Mouse (Mus musculus) intestine, embryonic 15.5 days (tissue): Measurements from ENCODE around the gene Etnk2. TPM values are rescaled to one million over a fixed set of nuclear protein-coding genes. Genes with fewer than 3 reads are reported as not detected.

Source experiments
- ATAC-seq: fragments of 200-750 bp; cut with Nextera tagmentation; 2 replicates; pipeline ENCODE4 v1.8.0; 2017; ENCODE audit warnings: moderate TSS enrichment, moderate library complexity
- H3K27ac ChIP-seq: fragments of 300-500 bp; sonication (generic); 2 replicates; pipeline ENCODE4 v1.5.1; 2015; ENCODE audit warnings: mild to moderate bottlenecking, inconsistent platforms
- H3K27me3 ChIP-seq: fragments of 300-500 bp; sonication (generic); replicated peaks from 2 replicates; pipeline ENCODE4 v1.6.1; 2015; ENCODE audit warnings: inconsistent platforms
- H3K36me3 ChIP-seq: fragments of 300-500 bp; sonication (generic); 2 replicates; pipeline ENCODE4 v1.6.1; 2015; ENCODE audit warnings: inconsistent platforms
- H3K4me1 ChIP-seq: fragments of 300-500 bp; sonication (generic); replicated peaks from 2 replicates; pipeline ENCODE4 v1.6.1; 2015; ENCODE audit warnings: inconsistent platforms
- H3K4me2 ChIP-seq: fragments of 300-500 bp; sonication (generic); replicated peaks from 2 replicates; pipeline ENCODE4 v1.6.1; 2015; ENCODE audit warnings: mild to moderate bottlenecking, inconsistent platforms
- H3K4me3 ChIP-seq: fragments of 300-500 bp; sonication (generic); replicated peaks from 2 replicates; pipeline ENCODE4 v1.5.1; 2015; ENCODE audit warnings: inconsistent platforms
- H3K9ac ChIP-seq: fragments of 300-500 bp; sonication (generic); 2 replicates; pipeline ENCODE4 v1.6.1; 2015; ENCODE audit warnings: inconsistent platforms
- H3K9me3 ChIP-seq: fragments of 300-500 bp; sonication (generic); 2 replicates; pipeline ENCODE4 v1.6.1; 2016; ENCODE audit warnings: inconsistent platforms
- WGBS: fragments of 180-500 bp; shearing (Covaris S2); methylation state at CpG from one replicate; pipeline ENCODE4 v1.1.7; 2015; 5-methylcytosine and 5-hydroxymethylcytosine counted together
- polyA plus RNA-seq: library from polyadenylated mRNA; unstranded; fragments of >200 nt; fragmentation: Nextera tagmentation; extraction: Ambion mirVana; gene quantifications from 2 replicates; pipeline ENCODE4 v1.2.1, GENCODE M21; 2015

Gene Etnk2
- polyA plus RNA-seq, 1 experiment from 2014 or later: 3.5 TPM

GRCm38 (mm10) chr1:133412941-133413340 lies 49.6 kb downstream of the Etnk2 start:
- H3K36me3 ChIP-seq: no peaks in the 10 kb centered on the region
- H3K27me3 ChIP-seq: no peaks in the 10 kb centered on the region
- H3K9me3 ChIP-seq: no peaks in the 10 kb centered on the region
- peak overlapping the region; percentile 2; the same call in 1 of the 2 replicates for H3K4me2 ChIP-seq
- H3K9ac ChIP-seq: no peak overlapping the region
- peak overlapping the region; percentile 52 for H3K27ac ChIP-seq
- 30% methylated on average over 9 of the region's 9 CpGs for WGBS
- peaks cover 66% of the 10 kb centered on the region for H3K4me1 ChIP-seq
- no peak overlapping the region for H3K4me3 ChIP-seq
- no peak for ATAC-seq

- Histone ChIP-seq H3K9ac (no peak overlapping the region), H3K4me2 (peak overlapping the region; percentile 37; the same call in 1 of the 2 replicates), H3K27me3 (no peaks in the 10 kb centered on the region), H3K36me3 (no peaks in the 10 kb centered on the region), H3K9me3 (no peaks in the 10 kb centered on the region), H3K4me1 (peaks cover 63% of the 10 kb centered on the region), H3K4me3 (no peak overlapping the region), H3K27ac (0 out of 2 replicates have a peak overlapping the region, but pooled peaks have one; percentile 18)
- ATAC-seq: peak; percentile 18; the same call in 1 of the 2 replicates
- 31% methylated on average over 7 of the region's 7 CpGs for WGBS
Observed at GRCm38 (mm10) chr1:133415086-133415485, 51.7 kb downstream of the Etnk2 start.

GRCm38 (mm10) chr1:133415505-133415904 lies 52.1 kb downstream of the Etnk2 start:
- ATAC-seq: no peak
- Histone ChIP-seq H3K9me3 (no peaks in the 10 kb centered on the region), H3K27me3 (no peaks in the 10 kb centered on the region), H3K27ac (0 out of 2 replicates have a peak overlapping the region, but pooled peaks have one; percentile 18), H3K36me3 (no peaks in the 10 kb centered on the region), H3K4me1 (peaks cover 62% of the 10 kb centered on the region), H3K4me3 (no peak overlapping the region), H3K9ac (no peak overlapping the region), H3K4me2 (peak overlapping the region; percentile 37; the same call in 1 of the 2 replicates)
- 65% methylated on average over 6 of the region's 6 CpGs for WGBS

GRCm38 (mm10) chr1:133416472-133416871 lies 53.1 kb downstream of the Etnk2 start:
- H3K27me3 ChIP-seq: no peaks in the 10 kb centered on the region
- no peak overlapping the region for H3K9ac ChIP-seq
- H3K9me3 ChIP-seq: no peaks in the 10 kb centered on the region
- H3K4me1 ChIP-seq: peaks cover 71% of the 10 kb centered on the region
- no peak overlapping the region for H3K27ac ChIP-seq
- 0 out of 2 replicates have a peak overlapping the region, but pooled peaks have one; percentile 78 for H3K4me2 ChIP-seq
- no peak for ATAC-seq
- no peak overlapping the region for H3K4me3 ChIP-seq
- no peaks in the 10 kb centered on the region for H3K36me3 ChIP-seq
- 85% methylated on average over 7 of the region's 7 CpGs for WGBS

DNA sequence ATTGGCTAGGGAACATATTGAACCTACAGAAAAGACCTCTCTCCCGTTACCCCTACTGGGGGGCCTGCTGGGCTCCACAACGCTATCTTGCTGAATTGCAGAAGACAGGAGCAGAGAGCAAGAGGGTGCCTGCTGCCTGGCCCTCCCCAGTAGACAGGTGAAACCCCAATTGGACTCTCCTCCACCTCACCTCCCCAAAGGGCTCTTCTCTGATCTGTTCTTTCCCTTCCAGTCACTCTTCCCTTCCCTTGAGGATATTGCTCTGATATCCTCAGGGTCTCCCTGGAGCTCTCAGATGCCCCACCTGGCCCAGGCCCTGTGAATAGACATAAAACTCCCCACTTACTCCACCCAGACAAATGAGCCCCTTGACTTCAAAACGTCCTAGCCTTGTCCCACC lies 53.7 kb downstream of the Etnk2 start:
- no peaks in the 10 kb centered on the region for H3K9me3 ChIP-seq
- ATAC-seq: no peak
- no peaks in the 10 kb centered on the region for H3K27me3 ChIP-seq
- peaks cover 77% of the 10 kb centered on the region for H3K4me1 ChIP-seq
- H3K27ac ChIP-seq: peak overlapping the region; percentile 73
- no peak overlapping the region for H3K9ac ChIP-seq
- no peak overlapping the region for H3K4me3 ChIP-seq
- H3K36me3 ChIP-seq: no peaks in the 10 kb centered on the region
- 58% methylated on average over 3 of the region's 3 CpGs for WGBS
- H3K4me2 ChIP-seq: peak overlapping the region; percentile 78

- Histone ChIP-seq H3K27ac (peak overlapping the region; percentile 73), H3K27me3 (no peaks in the 10 kb centered on the region), H3K4me3 (no peak overlapping the region), H3K4me1 (peaks cover 79% of the 10 kb centered on the region), H3K9ac (0 out of 2 replicates have a peak overlapping the region, but pooled peaks have one; percentile 21), H3K36me3 (no peaks in the 10 kb centered on the region), H3K9me3 (no peaks in the 10 kb centered on the region), H3K4me2 (peak overlapping the region; percentile 78)
- 52% methylated on average over 1 of the region's 1 CpGs for WGBS
- peak; percentile 29 for ATAC-seq
Observed at GRCm38 (mm10) chr1:133417539-133417938, 54.2 kb downstream of the Etnk2 start.

DNA sequence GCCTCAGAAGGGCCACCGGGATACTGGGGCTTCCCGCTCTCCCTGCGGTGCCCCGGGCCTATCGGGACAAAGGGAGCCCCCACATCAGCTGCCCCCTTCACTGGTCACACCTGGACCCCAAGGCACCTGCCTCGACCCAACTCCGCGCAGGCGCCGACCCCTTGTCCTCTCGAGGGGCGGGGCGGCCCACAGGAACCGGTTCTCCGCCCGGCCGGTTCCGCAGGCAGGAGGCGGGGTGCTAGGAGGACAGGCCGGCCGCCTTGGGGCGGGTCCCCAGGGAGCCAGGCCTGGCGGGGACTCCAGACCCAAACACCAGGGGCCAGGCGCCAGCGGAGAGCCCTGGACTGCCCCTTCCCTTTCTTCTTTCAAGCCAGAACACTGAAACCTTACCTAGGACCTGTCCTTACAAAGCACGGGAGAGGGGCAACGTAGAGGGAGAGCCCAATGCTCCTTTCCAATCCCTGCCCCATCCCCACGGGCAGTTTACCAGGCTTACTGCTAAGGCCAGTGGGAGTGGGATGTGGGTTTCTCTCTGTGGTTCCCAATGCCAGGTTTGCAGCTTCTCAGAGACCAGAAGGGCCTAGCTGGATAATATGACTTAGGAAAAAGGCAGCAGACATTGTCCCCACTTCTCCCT lies 54.9 kb downstream of the Etnk2 start:
- 8% methylated on average over 28 of the region's 28 CpGs for whole genome bisulfite sequencing
- Histone ChIP-seq H3K36me3 (no peaks in the 10 kb centered on the region), H3K27me3 (no peaks in the 10 kb centered on the region), H3K4me3 (peak overlapping the region; percentile 41), H3K9ac (peak overlapping the region; percentile 51), H3K27ac (peak overlapping the region; percentile 73), H3K4me2 (peak overlapping the region; percentile 78), H3K4me1 (peaks cover 72% of the 10 kb centered on the region), H3K9me3 (no peaks in the 10 kb centered on the region)
- ATAC-seq: peak; percentile 83

DNA sequence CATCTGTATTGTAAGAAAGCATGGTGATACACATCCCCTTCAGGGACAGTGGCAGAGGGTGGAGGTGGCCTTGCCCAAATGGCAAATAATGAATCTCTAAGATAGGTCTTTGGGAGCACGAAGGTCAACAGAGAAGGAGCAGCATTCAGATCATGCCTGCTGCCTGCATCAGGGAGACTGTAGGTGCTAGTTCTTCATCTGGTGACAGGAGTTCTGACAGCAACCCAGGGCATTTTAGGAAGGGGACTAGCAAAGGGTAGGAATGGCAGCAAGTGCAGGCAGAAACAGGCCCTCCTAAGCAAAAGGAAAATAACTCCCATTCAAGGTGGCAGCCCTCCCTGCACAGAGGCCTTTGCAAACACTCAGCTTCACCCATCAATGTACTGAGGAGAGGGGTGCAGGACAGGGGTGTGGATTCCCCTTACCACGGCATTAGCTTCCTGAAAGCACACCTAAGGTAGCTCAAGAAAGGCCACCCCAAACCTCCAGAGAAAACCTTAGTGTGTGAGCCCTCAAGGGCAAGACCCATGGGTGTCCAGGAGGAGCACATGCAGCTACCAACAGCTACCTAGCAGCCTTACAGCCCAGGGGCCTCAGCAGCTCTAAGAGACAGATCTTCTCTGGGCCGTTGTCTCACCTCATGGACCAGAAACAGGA lies 55.9 kb downstream of the Etnk2 start:
- WGBS: 73% methylated on average over 3 of the region's 3 CpGs
- Histone ChIP-seq H3K9me3 (no peaks in the 10 kb centered on the region), H3K27ac (no peak overlapping the region), H3K27me3 (no peaks in the 10 kb centered on the region), H3K4me2 (no peak overlapping the region), H3K4me1 (peaks cover 62% of the 10 kb centered on the region), H3K4me3 (no peak overlapping the region), H3K9ac (no peak overlapping the region), H3K36me3 (no peaks in the 10 kb centered on the region)
- no peak for ATAC-seq

DNA sequence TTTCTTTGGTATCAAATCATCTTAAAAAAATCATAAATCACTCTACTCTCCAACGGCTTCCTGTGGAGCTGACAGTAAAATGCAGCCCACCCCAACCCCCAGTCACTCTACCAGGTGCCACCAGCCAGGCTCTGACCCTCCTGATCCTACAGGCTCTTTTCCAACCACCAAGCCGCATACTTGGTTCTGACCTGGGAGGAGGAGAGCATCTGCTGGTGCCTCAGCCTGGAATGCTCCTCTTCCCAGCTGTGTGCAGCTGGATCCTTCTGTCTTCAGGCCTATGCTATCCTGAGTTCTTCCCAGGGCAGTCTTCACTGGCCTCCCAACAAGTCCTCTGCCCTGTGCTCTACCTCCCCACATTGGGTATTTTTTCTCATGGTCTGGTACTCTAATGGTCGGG lies 57.1 kb downstream of the Etnk2 start:
- peak overlapping the region; percentile 37 for H3K4me2 ChIP-seq
- H3K9me3 ChIP-seq: no peaks in the 10 kb centered on the region
- H3K27me3 ChIP-seq: no peaks in the 10 kb centered on the region
- peaks cover 50% of the 10 kb centered on the region for H3K4me1 ChIP-seq
- H3K27ac ChIP-seq: 0 out of 2 replicates have a peak overlapping the region, but pooled peaks have one; percentile 63
- H3K9ac ChIP-seq: no peak overlapping the region
- 44% methylated on average over 3 of the region's 3 CpGs for WGBS
- no peak overlapping the region for H3K4me3 ChIP-seq
- no peaks in the 10 kb centered on the region for H3K36me3 ChIP-seq
- ATAC-seq: no peak

DNA sequence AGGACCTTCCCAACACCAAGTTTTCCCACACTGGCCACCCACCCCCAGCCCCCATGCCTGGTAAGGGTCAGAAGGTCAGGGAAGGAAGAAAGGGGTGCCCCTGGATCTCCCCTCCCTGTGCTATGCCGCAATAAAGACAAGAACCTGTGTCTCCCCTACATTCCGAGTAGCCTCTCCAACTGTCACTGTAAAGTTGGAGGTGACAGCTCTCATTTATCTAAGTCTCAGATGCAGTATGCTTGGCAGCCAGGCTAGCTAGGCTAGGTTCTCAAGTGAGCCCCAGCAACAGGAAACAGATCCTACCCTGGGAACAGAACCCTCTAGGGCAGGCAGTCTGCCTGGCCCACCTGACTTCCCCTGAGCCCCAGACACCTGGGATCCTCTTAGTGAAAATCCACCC lies 57.7 kb downstream of the Etnk2 start:
- WGBS: 46% methylated on average over 2 of the region's 2 CpGs
- Histone ChIP-seq H3K9me3 (no peaks in the 10 kb centered on the region), H3K4me2 (peak overlapping the region; percentile 37), H3K27me3 (no peaks in the 10 kb centered on the region), H3K9ac (peak overlapping the region; percentile 12; the same call in 1 of the 2 replicates), H3K36me3 (no peaks in the 10 kb centered on the region), H3K27ac (peak overlapping the region; percentile 63), H3K4me3 (no peak overlapping the region), H3K4me1 (peaks cover 46% of the 10 kb centered on the region)
- ATAC-seq: no peak

- H3K27ac ChIP-seq: peak overlapping the region; percentile 96
- H3K4me3 ChIP-seq: peak overlapping the region; percentile 84
- whole genome bisulfite sequencing: 34% methylated on average over 16 of the region's 16 CpGs
- no peaks in the 10 kb centered on the region for H3K27me3 ChIP-seq
- H3K4me1 ChIP-seq: peaks cover 42% of the 10 kb centered on the region
- H3K9ac ChIP-seq: peak overlapping the region; percentile 87
- peak overlapping the region; percentile 84 for H3K4me2 ChIP-seq
- no peaks in the 10 kb centered on the region for H3K9me3 ChIP-seq
- no peak for ATAC-seq
- H3K36me3 ChIP-seq: no peaks in the 10 kb centered on the region
Observed at GRCm38 (mm10) chr1:133421975-133422570, 58.7 kb downstream of the Etnk2 start.

DNA sequence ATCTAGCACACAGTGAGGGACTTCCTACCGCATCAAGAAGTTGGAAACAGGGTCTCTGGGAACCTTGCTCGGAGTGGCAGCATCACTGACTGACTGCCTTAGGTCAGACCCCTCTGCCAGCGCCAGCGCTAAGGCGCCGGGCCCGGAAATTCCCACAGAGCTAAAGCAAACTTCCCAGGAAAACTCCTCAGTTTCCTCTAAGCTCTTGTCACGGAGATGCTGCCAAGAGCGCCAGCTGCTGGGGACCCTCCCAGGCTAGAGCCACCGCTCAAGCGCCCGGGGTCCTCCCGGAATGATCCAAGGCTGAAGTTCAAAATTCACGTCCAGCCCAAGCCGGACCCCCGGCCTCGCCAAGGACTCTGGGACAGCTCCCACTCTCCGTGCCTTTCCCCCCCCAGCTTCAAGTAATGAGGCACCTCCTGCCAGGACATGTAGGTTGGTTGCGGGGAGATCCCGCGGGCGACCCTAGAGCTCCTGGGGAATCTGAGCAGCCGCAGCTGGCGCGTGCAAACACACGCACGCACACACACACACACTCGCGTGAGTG lies 59.3 kb downstream of the Etnk2 start:
- ATAC-seq: no peak; the same call in 1 of the 2 replicates

More for the DNA sequence above, 59.3 kb downstream of the Etnk2 start:
- H3K4me1 ChIP-seq: peaks cover 36% of the 10 kb centered on the region
- H3K27ac ChIP-seq: peak overlapping the region; percentile 96
- peak overlapping the region; percentile 87 for H3K9ac ChIP-seq
- no peaks in the 10 kb centered on the region for H3K36me3 ChIP-seq
- under 1% methylated on average over 29 of the region's 29 CpGs for WGBS
- peak overlapping the region; percentile 84 for H3K4me2 ChIP-seq
- no peaks in the 10 kb centered on the region for H3K27me3 ChIP-seq
- no peaks in the 10 kb centered on the region for H3K9me3 ChIP-seq
- H3K4me3 ChIP-seq: peak overlapping the region; percentile 84
